In the genomic region with DNA sequence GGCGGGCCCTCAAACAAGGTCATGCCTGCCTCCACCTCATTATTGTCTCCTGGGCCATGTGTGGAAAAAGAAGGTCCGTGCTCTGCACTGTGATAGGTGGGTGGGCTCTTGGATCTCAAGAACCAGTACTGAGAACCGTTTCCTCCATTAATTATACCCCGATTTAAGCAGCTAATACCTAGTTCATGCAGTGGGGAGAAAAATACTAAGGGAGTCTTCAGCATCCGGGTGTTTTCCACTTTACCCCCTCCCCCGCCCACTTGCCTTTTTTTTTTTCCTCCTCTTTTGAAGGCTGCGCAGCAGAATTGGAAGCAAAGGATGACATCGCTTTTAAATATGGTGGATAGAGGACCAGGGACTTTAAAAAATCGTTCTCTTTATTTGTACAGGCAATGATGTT, we compare ENCODE assay signal across 9 mouse cellular contexts. TPM values are rescaled to one million over a fixed set of nuclear protein-coding genes. Genes with fewer than 3 reads are reported as not detected.
A peak's percentile ranks its signal among the peaks of the same experiment; 100 is the strongest.
DNase-seq lines count a peak whose midpoint lies in the region; ATAC-seq lines count a peak whose summit lies in the region.
"Had no signal": no experiment of that assay in that cellular context is flagged by ENCODE, and none has a peak within 500 bp of the region (broad histone marks: within the 10 kb centered on the region; RNA-seq: fewer than 3 reads in every experiment).

No protein-coding gene starts in this region.

- peaks cover 20% of the 10 kb centered on the region for H3K4me1 ChIP-seq in embryonic facial prominence, embryonic 15.5 days
- peaks cover 16% of the 10 kb centered on the region for H3K4me1 ChIP-seq in limb, embryonic 10.5 days
- H3K4me1 ChIP-seq in neural tube, embryonic 15.5 days = peaks cover 30% of the 10 kb centered on the region

- H3K27me3 ChIP-seq in embryonic facial prominence, embryonic 15.5 days = no peaks in the 10 kb centered on the region
- H3K27me3 ChIP-seq in limb, embryonic 10.5 days (ENCODE audit: low read depth, poor library complexity, severe bottlenecking) = no peaks in the 10 kb centered on the region
- H3K27me3 ChIP-seq in neural tube, embryonic 15.5 days (replicated peaks) = no peaks in the 10 kb centered on the region

- H3K9me3 ChIP-seq in embryonic facial prominence, embryonic 15.5 days (replicated peaks) = no peaks in the 10 kb centered on the region
- H3K9me3 ChIP-seq in limb, embryonic 10.5 days (replicated peaks) = no peaks in the 10 kb centered on the region
- H3K9me3 ChIP-seq in neural tube, embryonic 15.5 days (replicated peaks) = no peaks in the 10 kb centered on the region

- WGBS in embryonic facial prominence, embryonic 15.5 days = 13% methylated on average over 9 of the region's 9 CpGs
- 25% methylated on average over 9 of the region's 9 CpGs for WGBS in limb, embryonic 10.5 days
- 3% methylated on average over 9 of the region's 9 CpGs for WGBS in neural tube, embryonic 15.5 days

- H3K9ac ChIP-seq in embryonic facial prominence, embryonic 15.5 days = peak overlapping the region; percentile 63; the same call in 1 of the 2 replicates
- peak overlapping the region; percentile 63 for H3K9ac ChIP-seq in neural tube, embryonic 15.5 days (replicated peaks)

- no peak overlapping the region for H3K27ac ChIP-seq in embryonic facial prominence, embryonic 15.5 days (replicated peaks)
- H3K27ac ChIP-seq in limb, embryonic 10.5 days = peak overlapping the region; percentile 88; the same call in 1 of the 2 replicates
- peak overlapping the region; percentile 84 for H3K27ac ChIP-seq in neural tube, embryonic 15.5 days (replicated peaks)

- H3K4me2 ChIP-seq in embryonic facial prominence, embryonic 15.5 days (replicated peaks) = peak overlapping the region; percentile 70
- H3K4me2 ChIP-seq in neural tube, embryonic 15.5 days = peak overlapping the region; percentile 67

- peak; percentile 12 for DNase-seq in adrenal gland, postnatal 10 days
- DNase-seq in adrenal gland, postnatal 4 days (ENCODE audit: low spot score in 2 of 2) = no peak
- peak; percentile 17 for DNase-seq in right cerebral cortex, adult 18-20 months
- DNase-seq in right cerebral cortex, postnatal 10 days (ENCODE audit: low spot score in 2 of 2) = no peak
- no peak for DNase-seq in limb, embryonic 10.5 days (ENCODE audit: low spot score)
- DNase-seq in urinary bladder, postnatal 25 days (ENCODE audit: low spot score) = no peak

- peaks cover 8% of the 10 kb centered on the region for H3K36me3 ChIP-seq in embryonic facial prominence, embryonic 15.5 days
- peaks cover 12% of the 10 kb centered on the region for H3K36me3 ChIP-seq in limb, embryonic 10.5 days
- peaks cover 17% of the 10 kb centered on the region for H3K36me3 ChIP-seq in neural tube, embryonic 15.5 days

- no peak for ATAC-seq in embryonic facial prominence, embryonic 15.5 days (ENCODE audit: insufficient number of reproducible peaks, low FRiP score, low TSS enrichment, low read depth)
- ATAC-seq in neural tube, embryonic 15.5 days (ENCODE audit: low FRiP score) = peak; percentile 55

- H3K4me3 ChIP-seq in embryonic facial prominence, embryonic 15.5 days (replicated peaks) = peak overlapping the region; percentile 80
- H3K4me3 ChIP-seq in limb, embryonic 10.5 days = peak overlapping the region; percentile 82
- peak overlapping the region; percentile 88 for H3K4me3 ChIP-seq in neural tube, embryonic 15.5 days (replicated peaks)

RNA-seq across cellular contexts. Expression of a gene that starts 1.1 kb away (rescaled TPM):
- total RNA-seq in adrenal gland, postnatal 10 days (2021) = 100 to 1,000 TPM; 141 to 191 TPM
- total RNA-seq in adrenal gland, postnatal 4 days (2021) = 100 to 1,000 TPM; 135 to 141 TPM
- 53.2 and 54.4 TPM in 2 replicates for polyA plus RNA-seq in embryonic facial prominence, embryonic 15.5 days (2015; fragmentation: Nextera tagmentation; extraction: Ambion mirVana)
- 34.2 and 35.7 TPM in 2 replicates for polyA plus RNA-seq in limb, embryonic 10.5 days (2016; fragmentation: Nextera tagmentation; extraction: Ambion mirVana)
- 189 and 223 TPM in 2 replicates for polyA plus RNA-seq in neural tube, embryonic 15.5 days (2015; fragmentation: Nextera tagmentation; extraction: Ambion mirVana)

RNA-seq across cellular contexts. Expression of a gene that starts 21.7 kb away (rescaled TPM):
- not detected for total RNA-seq in adrenal gland, postnatal 10 days (2021)
- 10 to 100 TPM in 1 of 2 experiments, under 1 TPM in 1; 0.96 to 31.1 TPM for total RNA-seq in adrenal gland, postnatal 4 days (2021)
- not detected in 2 replicates for polyA plus RNA-seq in embryonic facial prominence, embryonic 15.5 days (2015; fragmentation: Nextera tagmentation; extraction: Ambion mirVana)
- polyA plus RNA-seq in limb, embryonic 10.5 days (2016; fragmentation: Nextera tagmentation; extraction: Ambion mirVana) = not detected in 2 replicates
- 0.10 TPM in 1 of 2 replicates, not detected in the other for polyA plus RNA-seq in neural tube, embryonic 15.5 days (2015; fragmentation: Nextera tagmentation; extraction: Ambion mirVana)
- total RNA-seq: left cerebral cortex, adult 18-20 months had no signal

RNA-seq across cellular contexts. Expression of a gene that starts 27.1 kb away (rescaled TPM):
- total RNA-seq in adrenal gland, postnatal 10 days (2021) = under 1 TPM in 1 of 2 experiments, not detected in 1; 0.09 TPM
- total RNA-seq in adrenal gland, postnatal 4 days (2021) = under 1 TPM; 0.36 to 0.65 TPM
- not detected in 2 replicates for polyA plus RNA-seq in embryonic facial prominence, embryonic 15.5 days (2015; fragmentation: Nextera tagmentation; extraction: Ambion mirVana)
- polyA plus RNA-seq in limb, embryonic 10.5 days (2016; fragmentation: Nextera tagmentation; extraction: Ambion mirVana) = 0.16 TPM in 1 of 2 replicates, not detected in the other
- 0.04 TPM in 1 of 2 replicates, not detected in the other for polyA plus RNA-seq in neural tube, embryonic 15.5 days (2015; fragmentation: Nextera tagmentation; extraction: Ambion mirVana)
- total RNA-seq: left cerebral cortex, adult 18-20 months had no signal

RNA-seq across cellular contexts. Expression of a gene that starts 43.6 kb away (rescaled TPM):
- not detected for total RNA-seq in adrenal gland, postnatal 10 days (2021)
- total RNA-seq in adrenal gland, postnatal 4 days (2021) = not detected
- polyA plus RNA-seq in embryonic facial prominence, embryonic 15.5 days (2015; fragmentation: Nextera tagmentation; extraction: Ambion mirVana) = 0.13 TPM in 1 of 2 replicates, not detected in the other
- polyA plus RNA-seq in limb, embryonic 10.5 days (2016; fragmentation: Nextera tagmentation; extraction: Ambion mirVana) = not detected in 2 replicates
- 0.10 TPM in 1 of 2 replicates, not detected in the other for polyA plus RNA-seq in neural tube, embryonic 15.5 days (2015; fragmentation: Nextera tagmentation; extraction: Ambion mirVana)
- total RNA-seq: left cerebral cortex, adult 18-20 months had no signal

RNA-seq across cellular contexts. Expression of a gene that starts 57.5 kb away (rescaled TPM):
- 1 to 10 TPM; 1.2 to 1.7 TPM for total RNA-seq in adrenal gland, postnatal 10 days (2021)
- 1 to 10 TPM in 1 of 2 experiments, under 1 TPM in 1; 0.56 to 1.1 TPM for total RNA-seq in adrenal gland, postnatal 4 days (2021)
- polyA plus RNA-seq in embryonic facial prominence, embryonic 15.5 days (2015; fragmentation: Nextera tagmentation; extraction: Ambion mirVana) = 0.37 TPM in 1 of 2 replicates, not detected in the other
- polyA plus RNA-seq in limb, embryonic 10.5 days (2016; fragmentation: Nextera tagmentation; extraction: Ambion mirVana) = not detected in 2 replicates
- 2.3 TPM in 1 of 2 replicates, not detected in the other for polyA plus RNA-seq in neural tube, embryonic 15.5 days (2015; fragmentation: Nextera tagmentation; extraction: Ambion mirVana)
- total RNA-seq: left cerebral cortex, adult 18-20 months had no signal

Comparison
In these comparisons a context has a peak if more than half of its experiments do, and no peak if none do; other contexts are left out.
1. DNase-seq: peak in adrenal gland, postnatal 10 days (single experiment) and right cerebral cortex, adult 18-20 months (single experiment); none in adrenal gland, postnatal 4 days (0 of 2), right cerebral cortex, postnatal 10 days (0 of 2), limb, embryonic 10.5 days (single experiment) and urinary bladder, postnatal 25 days (single experiment).
2. Peak in every context shown above with its lines, with median percentiles within 50 percentile points of each other: H3K4me3 ChIP-seq.